Mouse (Mus musculus) lung, adult 2 months (tissue): ENCODE measurements at regions not wholly inside any gene's neighbourhood (a gene's known extent, or its start where the extent isn't known, plus 50 kb on each side); places are given as distances from the start of the nearest gene placed in this dataset.

Source experiments
- DNase-seq: peaks from one replicate; pipeline ENCODE4 v3.0.0; 2022
- H3K4me1 ChIP-seq: fragments of 200-500 bp; 2 replicates; pipeline ENCODE4 v1.6.1; 2011; ENCODE audit warnings: low read length; ENCODE audit not compliant: control insufficient read depth, insufficient read depth
- H3K4me3 ChIP-seq: fragments of 200-500 bp; replicated peaks from 2 replicates; pipeline ENCODE3; 2011; ENCODE audit warnings: low read depth, mild to moderate bottlenecking, control low read depth, low read length; ENCODE audit errors: extremely low read depth
- CTCF ChIP-seq: fragments of 200-500 bp; IDR thresholded peaks from 2 replicates; pipeline ENCODE4 v1.5.1; 2011; ENCODE audit warnings: mild to moderate bottlenecking, low read length, control low read depth; ENCODE audit not compliant: insufficient read depth
- POLR2A ChIP-seq: fragments of 200-500 bp; IDR thresholded peaks from 2 replicates; pipeline ENCODE4 v1.6.1; 2011; ENCODE audit warnings: low read depth, mild to moderate bottlenecking, control low read depth, low read length, borderline replicate concordance; ENCODE audit errors: extremely low read depth
- WGBS: fragments of 180-500 bp; shearing (Covaris S2); methylation state at CpG from one replicate; pipeline ENCODE4 v1.1.7; 2018; 5-methylcytosine and 5-hydroxymethylcytosine counted together

DNA sequence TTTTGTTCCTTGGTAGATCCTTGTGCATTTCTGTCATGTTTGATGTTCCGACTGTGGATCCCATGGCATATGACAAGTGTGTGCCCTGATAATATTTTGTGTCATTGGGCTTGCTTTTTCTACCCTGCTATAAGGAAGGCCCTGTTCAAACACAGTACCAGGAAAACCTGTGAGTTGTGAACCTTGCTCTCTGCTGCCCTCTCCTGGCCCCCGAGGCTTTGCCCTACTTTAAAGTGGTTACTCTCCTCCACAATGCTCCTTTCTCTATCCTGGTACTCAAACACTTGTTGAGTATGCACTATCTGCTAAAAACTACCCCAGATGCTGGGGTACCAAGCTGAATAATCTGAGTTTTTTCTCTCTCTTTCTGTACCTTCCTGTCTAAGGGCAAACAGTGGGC lies 62.1 kb upstream of the Mphosph6 start:
- no peak overlapping the region for H3K4me3 ChIP-seq
- 29% methylated on average over 2 of the region's 2 CpGs for WGBS
- peak; percentile 52 for DNase-seq
- TF ChIP-seq POLR2A: no peak
- peak; percentile 76 for TF ChIP-seq CTCF
- H3K4me1 ChIP-seq: no peaks in the 10 kb centered on the region

DNA sequence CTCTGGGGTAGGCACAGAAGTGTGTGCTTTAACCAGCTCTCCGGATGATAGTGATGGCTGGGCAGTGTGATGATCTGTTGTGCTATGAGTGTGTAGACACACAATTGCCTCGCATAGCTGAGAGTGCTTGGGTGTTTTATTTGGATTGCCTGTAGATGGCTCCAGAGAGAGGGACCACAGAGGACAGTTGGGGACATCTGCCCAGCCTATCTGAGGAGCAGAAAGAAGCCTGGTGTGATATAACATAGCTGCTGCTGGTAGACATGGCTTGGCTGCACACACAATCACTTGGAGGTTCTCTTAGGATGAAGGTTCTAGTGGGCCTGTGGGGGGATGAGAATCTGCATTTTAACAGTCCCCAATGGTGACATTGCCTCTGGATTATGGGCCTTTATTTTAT lies 60.6 kb upstream of the Mphosph6 start:
- H3K4me1 ChIP-seq: no peaks in the 10 kb centered on the region
- no peak for DNase-seq
- no peak overlapping the region for H3K4me3 ChIP-seq
- no peak for TF ChIP-seq POLR2A
- 68% methylated on average over 2 of the region's 2 CpGs for WGBS

DNA sequence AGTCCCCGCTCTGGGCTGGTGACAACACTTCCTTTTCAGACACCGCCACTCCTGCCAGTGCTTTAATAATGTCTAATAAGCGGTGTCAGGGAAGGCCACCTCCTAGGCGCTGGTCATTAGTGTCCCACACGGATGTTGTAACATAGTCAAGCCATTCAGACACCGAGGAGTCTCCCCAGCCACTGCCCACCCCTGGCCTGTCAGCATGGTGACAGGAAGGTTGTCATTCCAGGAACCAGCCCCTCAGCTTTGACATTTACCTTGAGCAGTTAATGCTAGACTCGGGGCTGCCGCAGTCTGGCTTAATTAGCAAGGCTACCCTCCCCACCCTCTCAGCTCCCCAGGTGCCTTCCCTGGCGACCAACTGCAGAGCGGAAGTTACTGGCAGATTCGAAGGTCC lies 58.0 kb upstream of the Mphosph6 start:
- Histone ChIP-seq H3K4me3 (no peak overlapping the region), H3K4me1 (no peaks in the 10 kb centered on the region)
- no peak for DNase-seq
- TF ChIP-seq CTCF: no peak
- TF ChIP-seq POLR2A: no peak
- WGBS: 8% methylated on average over 11 of the region's 11 CpGs

DNA sequence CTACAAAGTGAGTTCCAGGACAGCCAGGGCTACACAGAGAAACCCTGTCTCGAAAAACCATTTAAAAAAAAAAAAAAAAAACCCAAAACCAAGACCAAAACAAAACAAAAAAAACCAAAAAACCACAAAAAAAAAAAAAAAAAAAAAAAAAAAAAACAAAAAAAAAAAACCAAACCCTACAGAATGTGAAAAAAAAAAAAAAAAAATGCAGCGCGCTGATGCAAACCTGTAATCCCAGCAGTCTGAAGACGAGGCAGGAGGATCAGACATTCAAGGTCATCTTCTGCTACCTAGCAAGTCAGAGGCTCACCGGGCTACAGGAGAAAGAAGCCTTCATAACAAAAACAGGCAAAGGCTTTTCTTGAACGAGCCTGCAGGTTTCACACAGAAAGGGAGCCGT lies 57.4 kb upstream of the Mphosph6 start:
- 52% methylated on average over 7 of the region's 7 CpGs for WGBS
- no peak for DNase-seq
- no peaks in the 10 kb centered on the region for H3K4me1 ChIP-seq
- TF ChIP-seq POLR2A: no peak
- no peak for TF ChIP-seq CTCF
- no peak overlapping the region for H3K4me3 ChIP-seq

DNA sequence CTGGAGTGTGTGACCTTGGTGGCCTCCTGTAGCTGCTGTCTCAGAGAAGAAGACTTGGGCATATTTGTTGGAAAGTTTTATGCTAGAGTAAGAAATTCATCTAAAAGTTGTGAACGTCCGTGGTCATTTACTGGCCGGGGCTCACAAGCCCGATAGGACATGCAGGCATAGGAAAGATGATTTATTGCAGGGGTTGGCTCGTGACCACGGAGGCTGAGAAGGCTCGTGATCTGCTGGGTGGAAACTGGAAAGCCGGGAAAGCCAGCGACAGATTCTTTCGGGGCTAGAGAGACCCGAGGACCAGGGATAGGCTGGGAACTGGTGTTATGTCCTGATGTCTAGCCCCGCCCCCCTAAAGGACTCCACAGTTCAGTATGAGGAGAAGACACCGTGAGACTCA lies 54.4 kb upstream of the Mphosph6 start:
- Histone ChIP-seq H3K4me1 (no peaks in the 10 kb centered on the region), H3K4me3 (no peak overlapping the region)
- DNase-seq: no peak
- no peak for TF ChIP-seq POLR2A
- TF ChIP-seq CTCF: no peak
- 69% methylated on average over 13 of the region's 13 CpGs for WGBS

DNA sequence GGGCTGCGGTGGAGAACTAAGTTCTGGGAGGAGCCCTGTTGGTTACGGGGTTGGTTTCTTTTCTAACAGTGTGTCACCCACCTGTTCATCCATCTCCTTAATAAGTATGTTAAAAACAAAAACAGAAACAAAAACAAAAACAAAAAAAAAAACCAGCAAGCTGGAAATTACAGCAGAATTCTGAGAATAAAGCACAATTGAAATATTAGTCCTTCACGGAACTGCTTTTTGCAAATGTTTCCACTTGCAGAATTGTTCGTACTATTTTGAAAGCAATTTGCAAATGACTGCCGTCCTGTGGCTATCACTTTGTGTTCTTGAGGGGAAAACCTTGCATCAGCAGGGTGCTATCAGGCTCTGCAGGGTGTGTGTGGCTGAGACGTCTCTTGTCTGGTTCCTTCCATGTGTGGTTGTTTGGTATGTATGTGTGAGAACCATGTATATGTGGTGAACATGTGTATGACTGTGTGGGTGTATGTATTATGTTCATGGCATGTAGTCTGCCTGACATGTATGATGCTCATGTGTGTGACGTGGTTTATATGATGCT lies 53.3 kb upstream of the Mphosph6 start:
- TF ChIP-seq CTCF (no peak), POLR2A (no peak)
- DNase-seq: no peak
- no peaks in the 10 kb centered on the region for H3K4me1 ChIP-seq
- no peak overlapping the region for H3K4me3 ChIP-seq
- 91% methylated on average over 7 of the region's 7 CpGs for WGBS

DNA sequence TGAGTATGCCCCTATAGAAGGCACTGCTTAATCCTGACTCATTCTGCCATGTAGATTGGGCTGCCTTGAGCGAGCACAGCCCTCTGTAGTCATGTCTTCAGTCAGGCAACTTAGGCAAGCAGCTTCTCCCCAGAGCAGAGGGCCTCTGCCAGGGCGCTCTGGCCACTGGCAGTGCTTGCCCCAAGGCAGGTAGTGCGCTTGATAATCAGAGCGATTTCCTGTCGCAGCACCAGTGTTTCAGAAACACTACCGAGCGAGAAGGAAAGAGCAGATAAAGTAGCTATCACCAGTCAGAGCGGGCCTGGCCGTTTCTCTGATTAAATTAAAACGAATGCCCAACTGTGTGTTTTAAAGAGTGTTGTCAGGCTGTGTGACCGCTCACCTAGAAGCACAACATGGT lies 52.6 kb upstream of the Mphosph6 start:
- WGBS: 70% methylated on average over 11 of the region's 11 CpGs

DNA sequence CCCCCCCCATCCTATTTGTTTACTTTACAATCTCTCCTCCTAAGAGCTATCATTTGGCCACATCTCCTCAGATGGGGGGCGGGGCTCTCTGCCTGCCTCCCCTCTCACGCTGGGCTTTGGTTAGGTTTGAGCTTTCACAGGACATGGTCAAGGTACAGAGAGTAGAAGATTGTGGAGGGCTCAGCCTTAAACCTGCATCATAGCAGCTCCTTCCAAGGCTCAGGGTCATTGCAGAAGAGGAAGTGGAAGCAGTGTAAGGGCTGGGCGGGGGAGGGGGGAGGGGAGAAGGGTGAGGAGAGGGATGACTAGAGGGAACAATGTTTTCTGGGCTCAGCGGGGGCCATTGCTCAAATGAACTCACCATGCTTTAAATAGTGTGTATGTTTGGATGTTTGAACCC lies 51.7 kb upstream of the Mphosph6 start:
- TF ChIP-seq CTCF (no peak), POLR2A (no peak)
- no peaks in the 10 kb centered on the region for H3K4me1 ChIP-seq
- H3K4me3 ChIP-seq: no peak overlapping the region
- 36% methylated on average over 4 of the region's 4 CpGs for WGBS
- no peak for DNase-seq

More for the DNA sequence above, 52.6 kb upstream of the Mphosph6 start:
- Histone ChIP-seq H3K4me3 (no peak overlapping the region), H3K4me1 (no peaks in the 10 kb centered on the region)
- TF ChIP-seq POLR2A (no peak), CTCF (no peak)
- no peak for DNase-seq

DNA sequence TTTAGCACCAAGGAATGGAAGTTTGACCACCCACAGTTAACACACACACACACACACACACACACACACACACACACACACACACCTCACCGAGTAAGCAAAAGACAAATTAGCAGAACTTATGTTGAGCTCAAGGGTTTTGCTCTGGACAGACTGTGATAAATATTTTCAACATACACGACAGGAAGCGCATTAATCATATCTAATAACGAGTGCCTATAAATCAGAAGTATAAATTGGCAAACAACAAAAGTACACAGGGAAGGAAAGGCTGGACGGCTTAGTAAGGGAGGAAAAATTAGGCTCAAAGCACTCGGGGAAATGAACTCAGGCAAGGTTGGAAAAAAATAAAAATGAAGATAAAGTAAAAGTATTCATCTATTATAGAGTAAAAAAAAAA lies 50.8 kb upstream of the Mphosph6 start:
- Histone ChIP-seq H3K4me3 (no peak overlapping the region), H3K4me1 (no peaks in the 10 kb centered on the region)
- TF ChIP-seq POLR2A (no peak), CTCF (no peak)
- no peak for DNase-seq
- 55% methylated on average over 6 of the region's 6 CpGs for WGBS
